Mouse (Mus musculus): ENCODE data around the gene Rapsn.
"Not testable (repeated sequence)": the region's sequence is repeated elsewhere in the genome, so short reads cannot be mapped to it uniquely, and the experiment has no call there.

Gene Rapsn

DNA sequence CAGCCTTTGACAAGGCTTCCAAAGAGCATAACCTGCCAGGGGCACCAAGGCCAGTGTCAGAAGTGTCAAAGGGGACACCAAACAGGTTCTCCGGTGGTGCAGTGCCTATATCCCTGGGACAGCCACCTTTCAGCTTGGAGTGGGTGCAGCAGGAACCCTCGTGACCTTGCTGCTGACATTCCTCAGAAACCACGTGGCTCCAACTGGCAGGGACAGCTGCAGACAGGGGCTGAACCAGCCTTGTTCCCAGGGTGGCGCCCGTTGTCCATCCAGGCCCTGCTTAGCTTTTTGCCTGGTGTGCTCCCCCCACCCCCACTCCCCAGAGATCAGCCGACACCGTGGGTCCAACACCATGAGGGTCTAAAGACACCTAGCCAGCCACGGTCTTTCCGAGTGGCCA lies at the start of gene Rapsn:
Rapsn (plus strand) TSS at position 236 of the 400 bp plus-strand sequence.
- no peak for DNase-seq (ENCODE audit: low read depth, low spot score)

DNA sequence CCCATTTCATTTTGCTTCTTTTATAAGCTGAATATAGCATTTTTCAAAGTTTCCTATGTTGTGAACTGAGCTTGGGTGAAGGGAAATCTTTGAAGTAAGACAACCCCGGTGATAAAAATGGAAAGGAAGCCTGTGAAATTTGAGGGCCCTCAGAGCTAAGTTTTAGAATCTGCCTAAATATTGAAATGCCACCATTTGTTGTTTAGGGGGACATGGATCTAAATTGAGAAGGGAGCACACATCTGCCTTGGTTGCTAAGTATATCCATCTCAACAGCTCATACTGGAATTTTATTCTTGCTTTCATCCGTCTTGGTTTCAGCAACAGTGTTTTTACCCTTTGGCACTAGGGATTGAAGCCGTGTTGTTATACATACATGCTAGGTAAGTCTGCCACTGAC lies 49.4 kb upstream of the Rapsn start:
- no peak for DNase-seq (ENCODE audit: low read depth, low spot score)

DNA sequence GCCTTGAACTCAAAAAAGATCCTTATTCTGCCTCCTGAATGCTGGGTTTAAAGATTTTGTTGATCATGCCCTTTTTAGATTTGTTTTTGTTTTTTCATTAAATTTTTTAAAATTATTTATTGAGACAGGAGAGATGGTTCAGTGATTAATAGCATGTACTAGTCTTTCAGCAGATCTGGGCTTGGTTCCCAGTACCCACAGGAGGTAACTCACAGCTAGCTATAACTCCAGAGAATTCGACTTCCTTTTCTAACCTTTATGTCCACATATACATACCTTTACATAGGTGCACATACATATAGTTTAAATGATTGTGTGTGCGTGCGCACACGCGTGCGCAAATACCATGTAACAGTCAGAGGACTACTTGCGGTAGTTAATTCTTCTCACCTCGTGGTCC lies 26.9 kb upstream of the Rapsn start:
- DNase-seq (ENCODE audit: low read depth, low spot score), result no peak

DNA sequence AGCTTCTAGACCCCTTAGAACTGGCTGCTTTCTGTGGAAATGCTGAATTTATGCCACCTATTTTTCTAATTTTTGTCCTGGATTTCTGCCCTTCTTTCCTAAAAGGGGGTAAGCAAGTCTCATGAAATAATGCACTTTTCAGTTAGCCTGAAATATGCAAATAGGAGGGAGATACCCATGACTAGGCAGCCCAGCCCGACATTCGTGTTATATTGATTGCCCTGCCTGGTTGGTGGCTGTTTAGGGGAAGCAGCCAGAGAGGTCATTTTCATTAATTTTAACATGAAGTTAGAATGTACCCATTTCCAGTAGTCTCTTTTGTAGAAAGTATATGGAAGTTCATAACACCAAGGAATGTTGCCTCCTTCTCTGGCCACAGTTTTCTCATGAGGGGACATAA lies 21.5 kb upstream of the Rapsn start:
- DNase-seq (ENCODE audit: low read depth, low spot score), result no peak

DNA sequence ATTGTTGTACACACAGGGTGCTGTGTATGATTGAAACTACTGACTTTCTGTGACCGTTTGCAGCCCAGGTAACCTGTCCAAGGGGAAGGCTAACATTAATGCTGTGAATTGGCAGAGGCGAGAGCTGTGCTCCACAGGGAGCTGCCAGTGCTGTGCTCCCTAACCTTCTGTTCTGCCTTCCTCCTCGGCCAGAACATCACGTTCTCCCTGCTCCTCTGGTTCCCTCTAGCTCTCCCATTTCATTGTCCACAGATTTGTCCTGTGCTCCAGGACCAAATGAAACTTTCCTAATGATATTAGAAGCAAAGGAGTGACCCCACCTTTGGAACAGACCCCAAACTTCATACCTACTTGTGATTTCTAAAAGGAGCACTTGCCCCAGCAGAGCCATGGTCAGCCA lies 20.0 kb upstream of the Rapsn start:
- no peak for DNase-seq (ENCODE audit: low read depth, low spot score)

DNA sequence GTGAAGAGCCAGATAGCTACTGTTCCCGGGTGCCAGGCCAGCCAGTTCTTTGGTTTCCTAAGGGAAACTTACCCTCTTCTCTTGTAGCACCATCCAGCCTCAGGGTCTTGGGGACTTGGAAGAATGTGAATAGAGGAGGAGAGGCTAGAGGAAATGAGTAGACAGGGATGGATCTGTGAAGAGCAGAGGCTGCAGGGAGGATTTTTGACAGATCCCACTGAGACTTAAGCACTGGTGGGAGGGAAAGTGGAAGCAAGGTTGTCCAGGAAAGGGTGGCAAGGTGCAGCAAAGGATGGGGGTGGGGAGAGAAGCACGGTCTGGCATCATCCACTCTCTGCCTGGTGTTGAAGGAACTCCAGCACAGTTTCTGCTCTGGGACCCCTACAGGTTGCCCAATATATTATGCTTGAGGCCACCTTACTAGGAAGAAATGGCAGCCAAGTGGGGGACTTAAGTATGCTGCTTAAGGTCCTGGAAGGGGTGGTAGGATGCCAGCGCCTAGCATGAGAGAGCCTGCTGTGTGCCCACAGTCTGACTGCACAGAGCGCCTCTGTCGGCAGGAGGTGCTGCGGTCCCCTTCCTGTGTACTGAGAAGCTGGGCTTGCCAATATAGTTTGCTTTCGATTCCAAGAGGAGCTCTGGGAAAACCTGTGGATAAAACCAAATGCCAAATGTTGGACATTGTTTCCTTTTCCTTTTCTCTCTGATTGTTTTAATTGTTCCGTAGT lies 17.2 kb upstream of the Rapsn start:
- peak; percentile 38 for DNase-seq (ENCODE audit: low read depth, low spot score)

DNA sequence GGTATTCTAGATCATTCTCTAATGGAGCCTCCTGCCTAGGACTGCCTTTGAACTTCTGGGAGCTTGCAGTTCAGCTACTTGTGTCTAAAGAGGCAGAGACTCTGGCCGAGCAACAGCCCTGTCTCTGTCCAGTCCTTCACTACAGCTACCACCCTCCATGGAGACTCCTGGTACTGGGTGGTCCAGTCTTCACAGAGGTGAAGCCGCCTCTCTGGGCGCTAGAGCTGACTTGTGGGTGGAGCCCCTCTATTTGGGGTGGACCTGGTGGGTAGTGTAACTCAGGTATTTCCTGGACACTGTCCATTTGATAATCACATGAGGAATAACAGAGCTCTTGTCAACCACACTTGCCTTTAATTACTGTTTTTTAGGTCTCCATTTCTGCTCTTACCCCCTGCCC lies 15.5 kb upstream of the Rapsn start:
- DNase-seq (ENCODE audit: low read depth, low spot score), result no peak

DNA sequence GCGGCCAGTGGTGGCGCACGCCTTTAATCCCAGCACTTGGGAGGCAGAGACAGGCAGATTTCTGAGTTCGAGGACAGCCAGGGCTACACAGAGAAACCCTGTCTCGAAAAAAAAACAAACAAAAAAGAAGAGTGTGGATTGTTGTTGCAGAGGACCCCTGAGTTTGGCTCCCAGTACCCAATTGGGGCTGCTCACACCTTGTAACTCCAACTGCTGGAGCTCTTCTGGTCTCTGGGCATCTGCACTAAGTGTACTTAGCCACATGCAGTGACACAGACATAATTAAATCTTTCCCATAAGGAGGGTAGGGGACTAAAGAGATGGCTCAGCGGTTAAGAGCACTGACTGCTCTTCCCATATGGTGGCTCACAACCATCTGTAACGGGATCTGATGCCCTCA lies 13.2 kb upstream of the Rapsn start:
- not testable (repeated sequence) for DNase-seq (ENCODE audit: low read depth, low spot score)

DNA sequence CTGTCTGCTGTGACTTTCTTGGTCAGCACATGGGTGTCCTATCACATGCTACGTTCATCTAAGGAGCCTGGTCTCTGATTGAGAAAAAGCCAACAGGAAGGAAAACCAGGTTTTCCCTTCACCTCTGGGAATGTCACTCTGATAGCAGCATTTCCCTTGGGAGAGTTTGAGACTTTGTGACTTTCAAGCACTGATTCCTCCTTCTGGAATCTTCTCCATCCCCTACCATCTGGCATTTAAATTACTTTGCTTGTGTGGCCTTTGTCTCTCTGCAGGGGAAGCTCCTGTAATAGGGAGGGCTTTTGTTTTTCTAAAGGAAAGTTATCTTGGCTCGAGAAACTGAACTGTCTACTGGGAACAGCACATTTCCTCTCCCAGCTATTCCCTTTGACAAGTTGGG lies 12.3 kb upstream of the Rapsn start:
- peak; percentile 41 for DNase-seq (ENCODE audit: low read depth, low spot score)

DNA sequence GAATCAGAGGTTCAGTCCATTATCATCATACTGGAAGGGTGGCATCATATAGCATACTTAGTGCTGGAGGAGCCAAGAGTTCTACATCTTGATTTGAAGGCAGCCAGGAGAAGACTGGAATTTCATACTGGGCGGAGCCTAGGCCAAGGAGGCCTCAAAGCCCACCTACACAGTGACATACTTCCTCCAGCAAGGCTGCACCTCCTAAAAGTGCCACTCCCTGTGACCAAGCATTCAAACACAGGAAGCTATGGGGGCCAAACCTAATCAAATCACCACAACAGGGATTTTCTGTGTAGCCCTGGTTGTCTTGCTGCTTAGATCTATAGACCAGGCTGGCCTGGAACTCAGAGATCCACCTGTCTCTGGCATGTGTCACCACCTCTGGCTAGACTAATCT lies 11.5 kb upstream of the Rapsn start:
- DNase-seq (ENCODE audit: low read depth, low spot score), result peak; percentile 62

DNA sequence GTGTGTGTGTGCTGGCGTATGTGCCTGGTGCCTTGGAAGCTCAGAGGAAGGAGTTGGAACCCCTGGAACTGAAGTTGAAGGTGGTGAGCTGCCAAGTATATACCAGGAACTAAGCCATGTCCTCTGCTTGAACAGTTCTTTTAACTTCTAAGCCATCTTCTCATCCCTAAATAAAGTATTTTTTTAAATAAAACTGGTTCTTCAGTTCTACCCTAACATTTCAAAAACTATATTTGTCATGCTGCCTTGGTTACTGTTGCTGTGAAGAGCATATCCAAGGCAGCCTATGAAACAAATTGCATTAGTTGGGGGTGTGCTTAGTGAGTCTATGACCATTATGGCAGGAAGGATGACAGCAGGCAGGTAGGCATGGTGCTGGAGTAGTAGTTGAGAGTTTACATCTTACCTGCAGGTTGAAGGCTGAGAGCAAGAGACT lies 10.3 kb upstream of the Rapsn start:
- no peak for DNase-seq (ENCODE audit: low read depth, low spot score)

DNA sequence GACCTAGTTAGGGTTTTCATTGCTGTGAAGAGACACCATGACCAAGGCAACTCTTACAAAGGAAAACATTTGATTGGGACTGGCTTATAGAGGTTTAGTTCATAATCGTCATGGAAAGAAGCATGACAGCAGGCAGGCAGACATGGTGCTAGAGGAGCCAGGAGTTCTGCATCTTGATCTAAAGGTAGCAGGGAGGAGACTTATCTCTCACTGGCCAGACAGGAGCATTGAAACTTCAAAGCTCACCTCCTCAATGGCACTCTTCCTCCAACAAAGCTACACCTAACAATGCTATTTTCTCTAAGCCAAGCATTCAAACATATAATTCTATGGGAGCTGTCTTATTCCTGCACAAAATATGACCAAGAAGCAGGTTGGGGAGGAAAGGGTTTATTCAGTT lies 8.9 kb upstream of the Rapsn start:
- DNase-seq (ENCODE audit: low read depth, low spot score), result no peak

DNA sequence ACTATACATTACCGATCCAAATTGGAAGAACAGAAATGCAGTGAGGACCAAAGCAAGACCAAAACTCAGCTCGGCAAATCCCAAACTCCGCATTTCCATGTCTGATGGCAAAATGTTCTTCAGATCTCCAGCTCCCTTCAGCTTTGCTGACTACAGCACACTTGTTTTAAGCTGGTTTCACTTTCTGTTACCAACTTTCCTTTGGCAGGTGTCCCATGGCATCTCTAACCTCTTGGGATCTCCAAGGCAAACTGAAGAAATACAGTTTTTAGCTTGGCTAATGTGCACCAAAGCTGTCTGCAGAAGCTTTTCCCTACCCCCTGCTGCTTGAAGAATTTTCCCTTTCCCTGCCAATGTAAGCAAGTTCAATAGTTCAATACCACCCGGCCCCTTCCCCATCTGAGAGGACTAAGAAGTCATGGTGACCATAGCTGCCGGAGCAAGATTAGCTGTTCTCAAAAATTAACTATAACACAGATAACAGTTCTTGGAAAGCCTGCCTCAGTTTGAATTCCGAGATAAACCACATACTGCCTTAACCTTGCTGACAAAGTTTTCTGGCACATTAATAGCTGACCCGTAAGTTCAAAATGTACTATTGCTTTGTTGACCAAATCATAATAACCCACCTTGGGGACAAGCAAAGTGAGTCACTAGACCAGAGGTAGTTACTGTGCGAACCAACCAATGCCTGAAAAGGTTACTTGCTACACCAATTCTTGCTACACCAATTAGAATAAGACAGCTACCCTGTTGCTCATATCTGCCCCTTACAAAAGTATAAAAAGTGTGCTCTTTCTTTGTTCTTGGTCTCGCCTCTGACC lies 7.8 kb upstream of the Rapsn start:
- no peak for DNase-seq (ENCODE audit: low read depth, low spot score)

DNA sequence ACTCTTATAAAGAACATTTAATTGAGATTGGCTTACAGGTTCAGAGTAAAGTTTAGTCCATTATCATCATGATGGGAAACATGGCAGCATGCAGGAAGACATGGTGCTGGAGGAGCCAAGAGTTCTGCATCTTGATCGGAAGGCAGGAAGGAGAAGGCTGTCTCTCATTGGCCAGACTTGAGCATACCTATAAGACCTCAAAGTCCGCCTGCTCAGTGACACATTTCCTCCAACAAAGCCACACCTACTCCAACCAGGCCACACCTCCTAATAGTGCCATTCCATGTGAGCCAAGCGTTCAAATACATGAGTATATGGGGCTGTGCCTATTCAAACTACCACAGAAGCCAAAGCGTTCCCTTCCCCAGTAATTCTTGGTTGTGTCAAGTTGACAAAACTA lies 4.2 kb upstream of the Rapsn start:
- DNase-seq (ENCODE audit: low read depth, low spot score), result peak; percentile 63

DNA sequence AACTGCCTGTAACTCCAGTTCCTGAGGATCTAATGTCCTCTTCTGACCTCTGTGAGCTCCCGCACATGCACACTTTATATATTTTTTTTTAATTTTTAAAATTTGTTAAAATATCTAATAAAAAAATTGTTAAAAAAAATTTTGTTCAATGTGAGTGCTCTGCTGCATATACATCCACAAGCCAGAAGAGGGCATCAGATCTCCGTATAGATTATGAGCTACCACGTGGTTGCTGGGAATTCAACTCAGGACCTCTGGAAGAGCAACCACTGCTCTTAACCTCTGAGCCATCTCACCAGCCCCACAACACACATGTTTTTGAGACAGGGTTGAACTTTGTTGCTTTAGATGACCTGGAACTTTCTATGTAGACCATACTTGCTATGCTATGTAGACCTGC lies 2.4 kb upstream of the Rapsn start:
- DNase-seq (ENCODE audit: low read depth, low spot score), result peak; percentile 72

DNA sequence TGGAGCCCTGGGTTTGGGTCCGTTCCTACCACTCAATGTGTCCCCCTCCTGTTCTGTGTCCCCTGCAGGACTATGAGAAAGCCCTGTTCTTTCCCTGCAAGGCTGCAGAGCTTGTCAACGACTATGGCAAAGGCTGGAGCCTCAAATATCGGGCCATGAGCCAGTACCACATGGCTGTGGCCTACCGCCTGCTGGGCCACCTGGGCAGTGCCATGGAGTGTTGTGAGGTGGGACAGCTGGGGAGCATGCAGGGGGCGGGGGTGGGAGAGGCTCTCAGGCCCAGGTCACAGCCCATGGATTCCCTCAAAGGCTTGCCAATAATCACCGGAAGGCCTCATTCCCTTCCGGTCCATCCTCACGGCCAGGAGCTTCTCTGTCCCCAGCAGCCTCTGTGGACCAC lies 6.4 kb downstream of the Rapsn start:
- no peak for DNase-seq (ENCODE audit: low read depth, low spot score)

DNA sequence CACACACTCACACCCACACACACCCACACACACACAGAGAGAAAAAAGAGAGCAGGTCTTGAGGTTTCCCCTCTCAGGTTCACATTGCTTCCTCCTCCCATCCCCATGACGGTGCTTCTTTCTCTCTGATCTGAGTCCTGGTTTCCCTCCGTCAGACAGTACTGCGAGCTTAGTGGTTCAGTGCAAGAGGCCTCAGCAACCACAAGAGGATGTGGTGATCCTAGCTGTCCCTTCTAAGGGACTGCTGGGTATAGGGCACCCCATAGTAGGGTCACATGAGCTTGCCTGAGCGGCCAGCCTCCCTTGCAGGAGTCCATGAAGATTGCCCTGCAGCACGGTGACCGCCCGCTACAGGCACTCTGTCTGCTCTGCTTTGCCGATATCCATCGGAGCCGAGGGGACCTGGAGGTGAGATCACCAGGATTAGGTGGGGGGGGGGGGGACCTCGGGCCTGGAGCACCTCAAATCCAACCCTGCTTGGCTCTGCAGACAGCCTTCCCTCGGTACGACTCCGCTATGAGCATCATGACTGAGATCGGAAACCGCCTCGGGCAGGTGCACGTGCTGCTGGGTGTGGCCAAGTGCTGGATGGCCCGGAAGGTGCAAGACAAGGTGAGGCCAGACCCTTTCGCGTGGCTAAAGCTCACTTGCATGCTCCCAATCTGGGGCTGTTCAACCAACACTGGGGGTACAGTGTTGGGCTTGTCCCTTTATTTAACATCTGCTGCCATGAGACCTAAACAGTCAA lies 7.4 kb downstream of the Rapsn start:
- DNase-seq (ENCODE audit: low read depth, low spot score), result peak; percentile 70

DNA sequence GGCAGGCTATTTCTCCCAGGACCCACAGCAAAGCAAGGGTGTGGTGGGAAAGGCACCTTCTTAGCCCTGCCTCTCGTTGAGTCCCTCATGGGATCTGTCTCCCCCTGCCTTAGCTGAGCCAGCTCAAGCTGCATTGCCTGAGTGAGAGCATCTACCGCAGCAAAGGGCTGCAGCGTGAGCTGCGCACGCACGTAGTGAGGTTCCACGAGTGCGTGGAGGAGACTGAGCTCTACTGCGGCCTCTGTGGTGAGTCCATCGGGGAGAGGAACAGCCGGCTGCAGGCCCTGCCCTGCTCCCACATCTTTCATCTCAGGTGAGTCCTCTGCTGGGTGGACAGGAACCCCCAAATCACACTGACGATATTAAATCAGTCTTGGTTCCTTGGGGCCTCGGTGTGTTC lies 9.3 kb downstream of the Rapsn start:
- DNase-seq (ENCODE audit: low read depth, low spot score), result peak; percentile 32

DNA sequence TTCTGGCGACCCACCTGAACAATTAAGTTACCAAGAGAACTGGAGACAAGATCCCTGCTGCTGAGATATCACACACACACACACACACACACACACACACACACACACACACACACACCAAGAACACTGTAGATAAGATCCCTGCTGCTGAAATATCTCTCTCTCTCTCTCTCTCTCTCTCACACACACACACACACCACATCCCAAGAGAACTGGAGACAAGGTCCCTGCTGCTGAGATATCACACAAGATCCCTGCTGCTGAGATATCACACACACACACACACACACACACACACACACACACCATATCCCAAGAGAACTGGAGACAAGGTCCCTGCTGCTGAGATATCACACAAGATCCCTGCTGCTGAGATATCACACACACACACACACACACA lies 10.4 kb downstream of the Rapsn start:
- DNase-seq (ENCODE audit: low read depth, low spot score), result not testable (repeated sequence)

DNA sequence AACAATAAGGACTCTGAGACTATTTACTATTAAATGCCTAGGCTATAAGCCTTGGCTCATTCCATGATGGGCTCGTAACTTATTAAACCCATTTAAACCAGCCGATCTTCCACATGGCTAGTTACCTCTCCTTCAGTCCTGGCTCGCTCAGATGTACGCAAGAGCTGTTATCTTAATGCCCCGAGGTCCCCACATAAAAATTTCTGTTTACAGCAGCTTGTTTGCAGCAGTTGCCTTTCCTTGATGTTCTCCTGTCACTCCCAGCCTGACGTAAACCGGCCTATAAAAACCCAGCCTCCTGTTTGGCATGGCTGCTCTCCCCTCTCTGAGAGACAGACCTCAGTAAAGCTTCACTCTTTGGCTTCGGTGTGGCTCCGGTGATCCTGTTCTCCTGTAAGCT lies 11.9 kb downstream of the Rapsn start:
- DNase-seq (ENCODE audit: low read depth, low spot score), result no peak

DNA sequence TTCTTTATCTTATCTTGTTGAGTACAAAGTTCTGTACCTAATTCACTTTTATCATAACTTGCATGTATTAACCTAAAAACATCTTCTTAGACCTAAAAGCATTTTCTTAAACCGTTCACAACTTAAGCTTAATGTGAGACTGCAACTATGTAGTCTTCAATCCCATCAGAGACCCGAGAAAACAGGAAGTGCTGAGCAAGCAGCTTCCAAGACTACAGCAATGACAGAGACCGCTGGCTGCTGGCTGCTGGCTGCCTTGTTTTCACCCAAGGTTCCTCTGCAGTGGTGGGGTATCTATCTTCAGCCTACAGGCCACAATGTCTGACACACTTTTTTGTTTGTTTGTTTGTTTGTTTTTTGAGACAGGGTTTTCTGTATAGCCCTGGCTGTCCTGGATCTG lies 16.5 kb downstream of the Rapsn start:
- DNase-seq (ENCODE audit: low read depth, low spot score), result no peak

DNA sequence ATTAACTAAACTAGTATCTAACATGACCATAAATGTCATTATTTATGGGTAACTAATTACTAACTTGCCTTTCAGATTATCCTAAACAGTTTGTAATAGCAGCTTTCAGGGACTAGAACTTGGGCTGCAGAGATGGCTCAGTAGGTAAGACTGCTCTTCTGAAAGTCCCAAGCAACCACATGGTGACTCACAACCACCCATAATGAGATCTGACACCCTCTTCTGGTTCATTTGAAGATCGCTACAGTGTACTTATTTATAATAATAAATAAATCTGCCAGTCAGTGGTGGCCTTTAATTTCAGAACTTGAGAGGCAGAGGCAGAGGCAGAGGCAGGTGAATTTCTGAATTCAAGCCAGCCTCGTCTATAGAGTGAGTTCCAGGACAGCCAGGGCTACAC lies 17.3 kb downstream of the Rapsn start:
- DNase-seq (ENCODE audit: low read depth, low spot score), result no peak

All from ES-CJ7 (cell line).